Mouse (Mus musculus) cortical plate, adult 2 months (tissue): ENCODE data around the gene Samd15. TPM values are rescaled to one million over a fixed set of nuclear protein-coding genes. Genes with fewer than 3 reads are reported as not detected.

ENCODE experiments used
- H3K27ac ChIP-seq: fragments of 200-500 bp; 2 replicates; pipeline ENCODE4 v1.5.1; 2012; ENCODE audit warnings: low read length, control low read depth, inconsistent platforms; ENCODE audit not compliant: insufficient read depth
- H3K4me1 ChIP-seq: fragments of 200-500 bp; 2 replicates; pipeline ENCODE4 v1.6.1; 2011; ENCODE audit warnings: low read length; ENCODE audit not compliant: control insufficient read depth, insufficient read depth
- H3K4me3 ChIP-seq: fragments of 200-500 bp; 2 replicates; pipeline ENCODE4 v1.5.1; 2011; ENCODE audit warnings: mild to moderate bottlenecking, low read length, control low read depth; ENCODE audit not compliant: insufficient read depth
- CTCF ChIP-seq: fragments of 200-500 bp; IDR thresholded peaks from 2 replicates; pipeline ENCODE4 v1.5.1; 2011; ENCODE audit warnings: mild to moderate bottlenecking, control low read depth, low read length; ENCODE audit not compliant: insufficient read depth; ENCODE audit errors: extremely low read depth
- POLR2A ChIP-seq: fragments of 200-500 bp; IDR thresholded peaks from 2 replicates; pipeline ENCODE4 v1.6.1; 2011; ENCODE audit warnings: mild to moderate bottlenecking, low read length, control low read depth; ENCODE audit not compliant: insufficient read depth; ENCODE audit errors: extremely low read depth
- polyA plus RNA-seq: library from polyadenylated mRNA; depleted of rRNA; stranded (reverse); fragments of >200 nt; gene quantifications from 2 replicates; pipeline ENCODE4 v1.2.3, GENCODE M21; 2012; rRNA removed

Samd15 gene
- polyA plus RNA-seq, 1 experiment, result 3.4 TPM

DNA sequence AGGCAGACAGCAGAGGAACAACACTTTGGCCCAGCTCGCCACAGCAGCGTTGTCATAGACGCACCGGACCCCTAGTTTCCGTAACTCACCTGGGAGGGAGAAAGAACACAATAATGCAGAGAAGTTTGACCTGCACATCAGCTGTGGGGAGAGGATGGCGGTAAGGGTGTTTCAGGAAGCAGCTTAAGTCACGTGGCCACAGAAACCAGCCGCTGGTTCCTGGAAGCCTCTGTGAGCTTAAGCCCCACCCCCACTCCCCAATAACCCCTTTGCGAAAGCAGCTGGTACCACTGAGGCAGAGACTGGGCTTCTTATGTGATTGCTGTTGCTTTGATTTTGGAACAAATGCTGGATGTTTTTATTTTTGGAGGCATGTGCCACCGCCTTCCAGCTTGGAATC, 25.4 kb downstream of the Samd15 start:
- Histone ChIP-seq H3K4me1 (no peaks in the 10 kb centered on the region), H3K27ac (no peak overlapping the region)
- TF ChIP-seq CTCF (no peak), POLR2A (no peak)

DNA sequence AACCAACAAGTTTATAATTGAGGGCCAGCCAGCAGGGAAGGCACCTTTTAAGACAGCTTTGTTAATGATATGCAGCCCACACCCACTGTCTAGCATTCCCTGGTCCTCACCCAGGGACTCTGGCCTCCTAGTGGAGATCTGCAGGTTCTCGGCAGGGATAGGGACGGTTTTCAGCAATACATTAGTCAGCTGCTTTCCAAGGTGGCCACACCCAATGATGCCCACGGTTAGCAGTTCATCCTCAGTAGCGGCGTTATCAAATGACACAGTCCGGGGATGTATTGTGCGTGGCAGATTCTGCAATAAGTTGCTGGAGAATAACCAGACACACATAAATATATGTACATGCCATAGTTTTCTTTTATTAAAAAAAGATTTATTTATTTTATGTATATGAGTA, 27.3 kb downstream of the Samd15 start:
- no peak for TF ChIP-seq POLR2A
- no peak for TF ChIP-seq CTCF
- Histone ChIP-seq H3K27ac (no peak overlapping the region), H3K4me3 (no peak overlapping the region), H3K4me1 (no peaks in the 10 kb centered on the region)

More for the DNA sequence above, 25.4 kb downstream of the Samd15 start:
- no peak overlapping the region for H3K4me3 ChIP-seq

DNA sequence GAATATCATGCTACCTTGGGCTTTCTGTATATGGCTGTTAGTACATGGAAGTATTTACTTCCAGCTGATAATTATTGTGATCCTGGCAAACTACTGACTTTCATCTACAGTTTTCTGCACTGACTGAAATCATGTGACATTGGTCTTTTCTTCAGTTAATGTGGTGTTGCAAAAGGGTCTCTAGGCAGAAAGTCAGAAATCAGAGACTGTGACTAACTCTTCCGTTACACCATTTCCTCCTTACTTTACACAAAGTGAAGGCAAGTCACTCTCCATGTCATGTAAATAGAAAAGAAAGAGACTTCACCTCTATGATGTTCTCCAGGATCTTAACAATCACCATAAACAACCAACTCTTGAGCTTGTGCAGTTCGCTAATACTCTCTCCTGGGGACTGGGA, 30.1 kb downstream of the Samd15 start:
- H3K4me1 ChIP-seq, result no peaks in the 10 kb centered on the region
- no peak for TF ChIP-seq POLR2A
- TF ChIP-seq CTCF, result no peak
- H3K27ac ChIP-seq, result no peak overlapping the region
- H3K4me3 ChIP-seq, result no peak overlapping the region

DNA sequence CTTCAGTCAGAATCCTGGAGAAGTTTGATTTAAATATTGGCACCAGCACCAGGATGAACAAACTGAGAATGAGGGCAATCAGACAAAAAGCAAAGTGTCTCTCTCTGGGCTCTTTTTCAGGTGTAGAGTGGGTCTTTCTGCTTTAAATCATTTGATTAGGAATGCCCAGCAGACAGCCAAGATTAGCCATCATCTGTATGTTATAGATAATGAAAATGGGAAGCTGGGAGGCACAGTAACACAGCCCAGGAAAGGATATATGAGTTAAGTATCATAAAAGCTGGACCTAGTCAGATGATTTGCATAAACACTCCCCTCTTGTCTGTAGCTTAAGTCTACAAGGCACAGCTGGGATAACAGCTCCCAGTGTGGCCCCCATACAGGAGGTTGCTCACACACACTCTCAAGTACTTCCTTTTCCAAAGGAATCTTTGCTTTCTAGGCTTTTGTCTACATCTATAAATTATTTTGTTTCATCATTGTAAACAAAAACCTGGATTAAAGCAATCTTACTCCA, 30.9 kb downstream of the Samd15 start:
- TF ChIP-seq POLR2A, result no peak
- no peak for TF ChIP-seq CTCF
- H3K4me3 ChIP-seq, result no peak overlapping the region
- H3K27ac ChIP-seq, result no peak overlapping the region
- no peaks in the 10 kb centered on the region for H3K4me1 ChIP-seq

DNA sequence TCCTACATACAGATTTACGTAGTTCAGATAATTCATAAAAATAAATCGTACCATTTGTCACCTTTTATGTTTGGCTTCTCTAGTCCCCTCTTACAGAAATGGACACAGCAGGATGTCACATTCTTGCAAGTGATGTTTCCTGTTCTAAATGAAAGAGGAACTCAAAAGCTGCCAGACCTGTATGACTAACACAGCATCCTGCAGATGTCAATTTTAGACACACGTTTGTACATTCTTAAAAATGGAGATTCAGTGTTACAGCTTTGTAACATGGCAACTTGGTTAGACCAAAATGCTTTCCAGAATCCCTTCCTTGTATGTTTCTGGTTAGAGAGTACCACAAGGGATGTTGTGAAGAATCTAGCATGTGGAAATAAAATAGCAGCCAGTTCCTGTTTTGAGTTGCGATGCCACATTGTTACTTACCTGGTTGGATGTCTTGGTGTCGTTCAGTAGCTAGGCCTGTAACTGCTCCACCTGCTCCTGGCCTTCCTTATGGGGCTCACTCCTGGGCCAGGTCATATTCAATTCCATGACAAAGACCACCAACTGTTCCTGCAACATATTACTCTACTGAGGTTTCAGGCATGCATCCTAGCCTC, 37.5 kb downstream of the Samd15 start:
- H3K4me1 ChIP-seq, result no peaks in the 10 kb centered on the region
- no peak overlapping the region for H3K4me3 ChIP-seq
- no peak for TF ChIP-seq POLR2A
- TF ChIP-seq CTCF, result no peak
- H3K27ac ChIP-seq, result no peak overlapping the region

DNA sequence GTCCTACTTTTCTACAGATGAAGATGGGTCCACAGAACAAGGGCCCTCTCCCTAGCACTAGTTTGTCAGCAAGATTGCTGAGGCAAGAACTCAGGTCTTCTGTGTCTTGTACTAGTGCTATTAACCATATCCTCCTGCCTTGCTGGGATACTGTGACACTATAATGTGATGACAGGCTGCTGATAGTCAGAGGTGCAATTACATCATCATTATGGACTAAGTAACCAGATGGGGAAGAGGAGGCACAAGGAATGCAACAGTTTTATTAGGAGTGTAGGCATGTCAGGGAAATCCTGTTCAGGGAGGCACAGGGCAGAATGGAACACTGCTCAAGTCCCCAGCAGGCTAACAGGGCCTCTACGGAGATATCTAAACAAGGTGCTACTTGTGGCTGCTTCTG, 39.1 kb downstream of the Samd15 start, which contains the start of gene Noxred1:
Gene Noxred1 (minus strand): TSS at position 101 of the 400 bp plus-strand sequence.
- H3K27ac ChIP-seq, result no peak within 1 kb of the TSS
- no peaks in the 10 kb centered on the region for H3K4me1 ChIP-seq
- no peak for TF ChIP-seq CTCF
- no peak for TF ChIP-seq POLR2A
- no peak within 1 kb of the TSS for H3K4me3 ChIP-seq

DNA sequence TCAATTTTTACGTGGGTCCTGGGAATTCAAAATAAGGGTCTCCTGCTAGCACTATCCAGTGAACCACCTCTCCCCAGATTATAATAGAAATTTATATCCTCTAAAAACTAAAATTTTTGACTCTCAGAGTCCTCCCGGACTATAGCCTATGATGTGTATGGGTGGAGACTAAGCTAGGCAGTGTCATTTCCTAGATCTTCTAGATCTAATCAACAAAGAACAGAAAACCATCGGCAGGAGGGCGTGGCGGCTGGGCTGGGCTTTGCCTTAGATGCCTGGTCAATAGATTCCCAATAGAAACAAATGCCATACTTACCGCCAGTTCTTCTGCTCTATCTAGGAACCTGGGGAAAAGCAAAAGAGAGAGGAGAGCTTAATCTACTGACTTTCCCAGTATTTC, 50.6 kb downstream of the Samd15 start:
- Histone ChIP-seq H3K4me3 (no peak overlapping the region), H3K27ac (no peak overlapping the region), H3K4me1 (no peaks in the 10 kb centered on the region)
- TF ChIP-seq POLR2A (no peak), CTCF (no peak)

DNA sequence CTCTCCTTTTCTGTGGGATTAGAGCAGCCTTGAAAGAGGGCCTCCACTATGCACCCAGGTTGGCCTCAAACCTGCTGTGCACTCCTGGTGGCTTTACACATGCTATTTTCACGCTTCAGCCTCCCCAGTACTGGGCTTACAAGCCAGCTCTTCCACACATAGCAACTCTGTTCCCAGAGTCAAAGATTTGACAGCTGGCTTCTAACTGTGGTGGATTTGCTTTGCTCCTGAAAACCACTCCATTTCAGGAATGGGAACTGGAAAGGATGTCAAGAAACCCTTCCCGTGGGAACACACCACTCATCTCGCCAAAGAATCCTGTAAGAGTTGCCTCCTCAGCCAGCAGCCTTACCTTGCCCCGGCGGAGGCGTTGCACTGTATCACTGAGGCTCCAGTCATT, 54.4 kb downstream of the Samd15 start:
- Histone ChIP-seq H3K27ac (no peak overlapping the region), H3K4me3 (no peak overlapping the region), H3K4me1 (no peaks in the 10 kb centered on the region)
- TF ChIP-seq POLR2A, result no peak
- TF ChIP-seq CTCF, result no peak

DNA sequence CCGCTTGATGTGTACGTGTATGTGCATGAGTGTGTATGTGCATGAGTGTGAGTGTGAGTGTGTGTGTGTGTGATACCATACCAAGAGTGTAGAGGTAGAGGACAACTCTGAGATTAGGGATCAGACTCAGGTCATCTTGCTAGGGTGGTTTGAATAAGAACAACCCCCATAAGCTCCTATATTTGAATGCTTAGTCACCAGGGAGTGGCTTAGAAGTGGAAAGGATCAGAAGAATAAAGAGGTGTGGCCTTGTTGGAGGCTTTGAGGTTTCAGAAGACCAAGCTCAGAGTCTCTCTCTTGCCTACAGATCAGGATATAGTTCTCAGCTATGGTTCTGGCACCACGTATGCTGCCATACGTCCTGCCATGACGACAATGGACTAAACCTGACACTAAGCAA, 57.1 kb downstream of the Samd15 start:
- TF ChIP-seq POLR2A, result no peak
- no peak for TF ChIP-seq CTCF

DNA sequence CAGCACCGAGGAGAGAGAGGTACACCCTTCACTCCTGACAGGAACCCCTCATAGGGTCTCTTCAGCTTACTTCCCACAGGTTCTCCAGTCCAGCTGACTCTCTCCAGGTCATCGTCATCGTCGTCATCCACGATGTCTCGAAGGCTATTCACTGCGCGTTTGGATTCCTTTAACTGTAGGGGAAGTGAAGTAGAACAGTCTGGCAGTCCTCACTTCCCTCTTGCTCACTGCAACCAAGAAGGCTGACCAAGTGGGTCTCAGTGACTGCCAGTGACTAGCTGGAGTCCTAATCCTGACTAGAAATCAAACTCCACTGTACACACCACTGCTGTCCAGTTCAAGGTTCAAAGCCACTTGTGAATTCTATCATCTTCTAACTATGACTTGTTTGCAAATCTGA, 61.0 kb downstream of the Samd15 start:
- H3K4me1 ChIP-seq, result no peaks in the 10 kb centered on the region
- H3K27ac ChIP-seq, result no peak overlapping the region
- TF ChIP-seq POLR2A, result no peak
- TF ChIP-seq CTCF, result no peak
- H3K4me3 ChIP-seq, result no peak overlapping the region

More for the DNA sequence above, 57.1 kb downstream of the Samd15 start:
- H3K4me1 ChIP-seq, result no peaks in the 10 kb centered on the region
- no peak overlapping the region for H3K27ac ChIP-seq
- no peak overlapping the region for H3K4me3 ChIP-seq

Other genes with a start within 250 kb of the Samd15 start
- 61.1 and 65.1 TPM in 2 replicates for gene Zdhhc22, start 209.3 kb upstream of the Samd15 start, polyA plus RNA-seq
- gene Tmem63c, start 178.4 kb upstream of the Samd15 start, polyA plus RNA-seq, result 39.0 and 41.3 TPM in 2 replicates
- gene Ngb, start 97.2 kb upstream of the Samd15 start, polyA plus RNA-seq, result 8.9 and 9.5 TPM in 2 replicates
- 93.6 and 96.5 TPM in 2 replicates for gene Gstz1, start 52.6 kb upstream of the Samd15 start, polyA plus RNA-seq
- gene Pomt2, start 51.8 kb upstream of the Samd15 start, polyA plus RNA-seq, result 19.0 and 19.3 TPM in 2 replicates
- gene Tmed8, start 731 bp downstream of the Samd15 start, polyA plus RNA-seq, result 20.5 and 21.5 TPM in 2 replicates
- gene Noxred1, start 39.0 kb downstream of the Samd15 start, polyA plus RNA-seq, result 2.0 and 2.5 TPM in 2 replicates
- gene Vipas39, start 66.5 kb downstream of the Samd15 start, polyA plus RNA-seq, result 61.0 and 64.0 TPM in 2 replicates
- gene Ahsa1, start 66.8 kb downstream of the Samd15 start, polyA plus RNA-seq, result 179 and 189 TPM in 2 replicates
- 0.23 and 0.25 TPM in 2 replicates for gene Ism2, start 100.0 kb downstream of the Samd15 start, polyA plus RNA-seq
- gene Sptlc2, start 188.6 kb downstream of the Samd15 start, polyA plus RNA-seq, result 22.4 and 25.0 TPM in 2 replicates
- 66.9 and 70.3 TPM in 2 replicates for gene Slirp, start 244.2 kb downstream of the Samd15 start, polyA plus RNA-seq
- gene Alkbh1, start 244.3 kb downstream of the Samd15 start, polyA plus RNA-seq, result 17.1 and 17.4 TPM in 2 replicates